Mouse (Mus musculus) kidney, embryonic 16.5 days (tissue): ENCODE data around the gene Hsp90aa1. TPM values are rescaled to one million over a fixed set of nuclear protein-coding genes. Genes with fewer than 3 reads are reported as not detected.
"Not testable (repeated sequence)": the region's sequence is repeated elsewhere in the genome, so short reads cannot be mapped to it uniquely, and the experiment has no call there.

Experiments used
- ATAC-seq: fragments of 200-750 bp; cut with Nextera tagmentation; 2 replicates; pipeline ENCODE4 v1.8.0; 2017; ENCODE audit warnings: moderate TSS enrichment; ENCODE audit not compliant: low FRiP score, low TSS enrichment
- H3K27ac ChIP-seq: fragments of 300-500 bp; sonication (generic); 2 replicates; pipeline ENCODE4 v1.5.1; 2014; ENCODE audit warnings: low read length
- H3K27me3 ChIP-seq: fragments of 300-500 bp; sonication (generic); 2 replicates; pipeline ENCODE4 v1.6.1; 2014; ENCODE audit warnings: low read length, control low read depth, mixed read lengths; ENCODE audit not compliant: insufficient read depth
- H3K36me3 ChIP-seq: fragments of 300-500 bp; sonication (generic); 2 replicates; pipeline ENCODE4 v1.6.1; 2014; ENCODE audit warnings: low read length, control low read depth, mixed read lengths; ENCODE audit not compliant: insufficient read depth
- H3K4me1 ChIP-seq: fragments of 300-500 bp; sonication (generic); 2 replicates; pipeline ENCODE4 v1.6.1; 2014; ENCODE audit warnings: low read length, control low read depth, mixed read lengths; ENCODE audit not compliant: insufficient read depth
- H3K4me2 ChIP-seq: fragments of 300-500 bp; sonication (generic); replicated peaks from 2 replicates; pipeline ENCODE4 v1.6.1; 2014; ENCODE audit warnings: low read depth, low read length
- H3K4me3 ChIP-seq: fragments of 300-500 bp; sonication (generic); 2 replicates; pipeline ENCODE4 v1.5.1; 2014; ENCODE audit warnings: mild to moderate bottlenecking, low read length
- H3K9ac ChIP-seq: fragments of 300-500 bp; sonication (generic); replicated peaks from 2 replicates; pipeline ENCODE4 v1.6.1; 2014; ENCODE audit warnings: low read length
- H3K9me3 ChIP-seq: fragments of 300-500 bp; sonication (generic); 2 replicates; pipeline ENCODE4 v1.6.1; 2016; ENCODE audit warnings: low read length, control low read depth
- WGBS: fragments of 180-500 bp; shearing (Covaris S2); extraction: QIAGEN DNeasy Blood & Tissue Kit; methylation state at CpG from one replicate; pipeline ENCODE4 v1.1.7; 2014; 5-methylcytosine and 5-hydroxymethylcytosine counted together
- polyA plus RNA-seq: library from polyadenylated mRNA; unstranded; fragments of >200 nt; fragmentation: Nextera tagmentation; extraction: Ambion mirVana; gene quantifications from 2 replicates; pipeline ENCODE4 v1.2.1, GENCODE M21; 2015

The Hsp90aa1 gene
- polyA plus RNA-seq, 1 experiment from 2014 or later = 843 TPM

DNA sequence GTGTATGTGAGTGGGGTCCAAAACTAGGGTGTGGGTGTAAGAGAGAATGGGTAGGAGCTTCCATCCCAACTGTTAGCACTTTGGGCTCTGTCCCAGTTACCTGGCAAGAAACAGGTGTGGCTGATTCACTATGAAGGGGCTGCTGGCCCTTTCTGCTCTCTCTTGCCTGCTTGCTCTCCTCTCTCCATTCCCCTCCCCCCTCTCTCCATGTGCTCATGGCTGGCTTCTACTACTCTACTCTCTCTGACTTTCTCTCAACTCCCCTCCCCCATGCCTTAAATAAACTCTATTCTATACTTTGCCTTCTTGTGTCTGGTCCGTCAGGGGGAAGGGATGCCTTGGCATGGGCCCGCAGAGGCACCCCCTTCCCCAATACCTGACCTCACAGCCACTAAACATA lies 1.8 kb downstream of the Hsp90aa1 start:
- 46% methylated on average over 2 of the region's 2 CpGs for WGBS
- peaks cover 7% of the 10 kb centered on the region; the same call in 1 of the 2 replicates for H3K4me1 ChIP-seq
- no peaks in the 10 kb centered on the region for H3K36me3 ChIP-seq
- no peak overlapping the region for H3K4me3 ChIP-seq
- no peak overlapping the region for H3K4me2 ChIP-seq
- no peak overlapping the region for H3K9ac ChIP-seq
- no peaks in the 10 kb centered on the region for H3K9me3 ChIP-seq
- H3K27ac ChIP-seq = no peak overlapping the region
- ATAC-seq = no peak
- H3K27me3 ChIP-seq = no peaks in the 10 kb centered on the region

DNA sequence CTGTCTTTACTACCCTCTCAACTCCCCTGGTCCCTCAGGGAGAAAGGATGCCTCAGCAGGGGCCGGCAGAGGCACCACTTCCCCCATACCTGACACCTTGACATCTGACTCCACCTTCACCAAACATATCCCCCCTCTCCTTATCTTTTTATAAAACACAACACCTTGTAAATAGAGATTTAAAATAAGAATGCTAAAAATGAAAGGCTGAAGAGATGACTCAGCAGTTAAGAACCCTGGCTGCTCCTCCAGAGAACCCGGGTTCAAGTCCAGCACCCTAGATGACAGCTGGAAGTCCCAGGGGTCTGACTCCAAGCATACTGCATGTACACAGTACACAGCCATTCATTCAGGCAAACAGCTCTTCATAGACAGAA lies 3.4 kb downstream of the Hsp90aa1 start:
- H3K9ac ChIP-seq = peak overlapping the region; percentile 29; the same call in 1 of the 2 replicates
- no peak overlapping the region for H3K4me3 ChIP-seq
- no peaks in the 10 kb centered on the region for H3K27me3 ChIP-seq
- peaks cover 16% of the 10 kb centered on the region for H3K4me1 ChIP-seq
- no peaks in the 10 kb centered on the region for H3K9me3 ChIP-seq
- H3K4me2 ChIP-seq = no peak overlapping the region
- 50% methylated on average over 2 of the region's 2 CpGs for WGBS
- ATAC-seq = no peak
- peaks cover 7% of the 10 kb centered on the region; the same call in 1 of the 2 replicates for H3K36me3 ChIP-seq
- H3K27ac ChIP-seq = no peak overlapping the region

DNA sequence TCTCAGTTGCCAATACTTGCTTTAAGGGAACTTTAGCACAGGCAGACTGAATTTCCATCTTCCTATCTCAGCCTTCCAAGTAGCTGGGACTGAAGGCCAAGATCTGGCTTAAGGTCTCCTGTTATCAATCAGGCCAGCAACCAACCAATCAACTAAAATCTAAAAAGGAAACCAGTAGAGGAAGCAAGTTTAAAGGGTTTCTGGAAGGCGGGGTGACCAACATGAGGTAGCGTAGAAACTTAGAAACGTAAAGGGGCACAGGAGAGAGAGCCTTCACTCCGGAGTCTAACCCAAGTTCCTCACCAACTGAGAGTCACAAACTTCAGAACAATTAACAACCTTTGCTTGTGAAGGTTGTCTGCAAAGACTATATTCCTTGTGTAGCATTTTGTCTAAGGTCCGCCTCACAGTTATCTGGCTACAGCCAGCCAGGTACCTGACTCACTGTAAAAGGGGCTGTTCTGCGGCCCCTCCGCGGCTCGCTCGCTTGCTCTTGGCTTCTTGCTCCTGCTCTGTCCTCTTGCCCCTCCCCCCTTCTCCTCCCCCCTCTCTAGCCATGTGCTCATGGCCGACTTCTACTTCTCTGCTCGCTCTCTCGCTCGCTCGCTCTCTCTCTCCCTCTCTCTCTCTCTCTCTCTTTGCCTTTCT lies 3.9 kb downstream of the Hsp90aa1 start:
- Histone ChIP-seq H3K4me2 (0 out of 2 replicates have a peak overlapping the region, but pooled peaks have one; percentile 5), H3K27me3 (no peaks in the 10 kb centered on the region), H3K36me3 (peaks cover 7% of the 10 kb centered on the region; the same call in 1 of the 2 replicates), H3K9ac (peak overlapping the region; percentile 29; the same call in 1 of the 2 replicates), H3K9me3 (no peaks in the 10 kb centered on the region), H3K4me3 (no peak overlapping the region), H3K27ac (no peak overlapping the region), H3K4me1 (peaks cover 16% of the 10 kb centered on the region)
- 44% methylated on average over 15 of the region's 15 CpGs for WGBS
- ATAC-seq = no peak

DNA sequence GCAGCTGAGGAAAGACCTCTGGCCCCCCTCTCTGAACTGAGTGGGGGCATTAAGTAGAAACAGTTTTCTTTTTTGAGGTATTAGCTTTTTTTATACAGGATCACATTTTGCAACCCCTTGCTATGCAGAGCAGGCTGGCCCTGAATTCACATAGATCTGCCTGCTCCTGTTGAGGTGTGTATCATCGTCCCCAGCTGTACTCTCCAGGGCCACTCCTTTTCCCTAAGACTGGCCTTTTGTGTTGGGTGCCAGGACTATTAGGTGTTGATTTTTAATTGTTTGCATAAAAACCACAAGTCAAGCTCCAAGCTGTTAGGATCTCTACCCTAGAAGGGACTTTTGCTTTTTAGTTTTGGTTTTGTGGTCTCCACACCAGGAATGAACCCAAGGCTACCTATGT lies 4.4 kb downstream of the Hsp90aa1 start:
- Histone ChIP-seq H3K9ac (no peak overlapping the region), H3K4me2 (no peak overlapping the region), H3K36me3 (peaks cover 10% of the 10 kb centered on the region), H3K4me1 (peaks cover 16% of the 10 kb centered on the region), H3K27me3 (no peaks in the 10 kb centered on the region), H3K9me3 (no peaks in the 10 kb centered on the region), H3K4me3 (no peak overlapping the region), H3K27ac (no peak overlapping the region)
- ATAC-seq = no peak
- 86% methylated on average over 1 of the region's 1 CpGs for WGBS

DNA sequence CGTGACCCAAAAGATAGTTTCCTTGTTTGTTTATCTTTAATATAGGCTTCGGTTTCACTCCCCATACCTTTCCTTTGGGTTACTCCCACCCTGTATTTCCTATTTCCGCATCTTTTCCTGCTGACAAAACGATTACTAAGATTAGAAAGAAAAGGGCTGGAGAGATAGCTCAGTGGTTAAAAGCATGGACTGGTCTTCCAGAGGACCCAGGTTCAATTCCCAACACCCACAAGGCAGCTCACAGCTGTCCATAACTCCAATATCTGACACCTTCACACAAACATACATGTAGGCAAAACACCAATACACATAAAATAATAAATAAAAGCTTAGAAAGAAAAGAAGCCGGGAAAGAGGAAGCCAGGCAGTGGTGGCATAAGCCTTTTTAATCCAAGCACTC lies 5.1 kb downstream of the Hsp90aa1 start:
- Histone ChIP-seq H3K4me3 (no peak overlapping the region), H3K9ac (no peak overlapping the region)

DNA sequence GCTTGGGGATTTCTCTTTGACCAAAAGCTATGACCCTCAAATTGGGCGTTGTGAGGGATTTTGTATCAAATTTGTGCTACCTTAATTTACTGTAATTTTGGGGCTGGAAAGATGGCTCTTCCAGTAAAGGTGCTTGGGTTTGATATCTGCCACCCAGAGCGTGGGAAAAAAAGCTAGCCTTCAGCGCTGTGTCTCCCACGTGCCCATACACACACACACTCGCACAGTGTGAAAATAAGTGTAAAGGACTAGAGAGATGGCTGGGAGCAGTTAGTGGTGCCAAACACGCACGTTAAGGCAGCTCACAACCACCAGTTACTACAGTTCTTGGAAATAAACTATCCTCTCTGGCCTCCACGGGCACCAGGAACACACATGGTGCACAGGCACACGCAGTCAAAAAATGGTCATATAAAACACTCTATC lies 5.5 kb downstream of the Hsp90aa1 start:
- peak overlapping the region; percentile 86 for H3K27ac ChIP-seq
- H3K36me3 ChIP-seq = peaks cover 16% of the 10 kb centered on the region
- H3K4me3 ChIP-seq = peak overlapping the region; percentile 100
- ATAC-seq = no peak
- peaks cover 16% of the 10 kb centered on the region for H3K4me1 ChIP-seq
- peak overlapping the region; percentile 84 for H3K4me2 ChIP-seq
- H3K27me3 ChIP-seq = no peaks in the 10 kb centered on the region
- no peaks in the 10 kb centered on the region for H3K9me3 ChIP-seq
- WGBS = 42% methylated on average over 9 of the region's 9 CpGs
- peak overlapping the region; percentile 93 for H3K9ac ChIP-seq

More for the DNA sequence above, 5.1 kb downstream of the Hsp90aa1 start:
- no peak for ATAC-seq
- H3K27me3 ChIP-seq = no peaks in the 10 kb centered on the region
- H3K4me2 ChIP-seq = no peak overlapping the region
- peaks cover 16% of the 10 kb centered on the region for H3K4me1 ChIP-seq
- 74% methylated on average over 5 of the region's 5 CpGs for WGBS
- no peak overlapping the region for H3K27ac ChIP-seq
- peaks cover 16% of the 10 kb centered on the region for H3K36me3 ChIP-seq
- no peaks in the 10 kb centered on the region for H3K9me3 ChIP-seq

DNA sequence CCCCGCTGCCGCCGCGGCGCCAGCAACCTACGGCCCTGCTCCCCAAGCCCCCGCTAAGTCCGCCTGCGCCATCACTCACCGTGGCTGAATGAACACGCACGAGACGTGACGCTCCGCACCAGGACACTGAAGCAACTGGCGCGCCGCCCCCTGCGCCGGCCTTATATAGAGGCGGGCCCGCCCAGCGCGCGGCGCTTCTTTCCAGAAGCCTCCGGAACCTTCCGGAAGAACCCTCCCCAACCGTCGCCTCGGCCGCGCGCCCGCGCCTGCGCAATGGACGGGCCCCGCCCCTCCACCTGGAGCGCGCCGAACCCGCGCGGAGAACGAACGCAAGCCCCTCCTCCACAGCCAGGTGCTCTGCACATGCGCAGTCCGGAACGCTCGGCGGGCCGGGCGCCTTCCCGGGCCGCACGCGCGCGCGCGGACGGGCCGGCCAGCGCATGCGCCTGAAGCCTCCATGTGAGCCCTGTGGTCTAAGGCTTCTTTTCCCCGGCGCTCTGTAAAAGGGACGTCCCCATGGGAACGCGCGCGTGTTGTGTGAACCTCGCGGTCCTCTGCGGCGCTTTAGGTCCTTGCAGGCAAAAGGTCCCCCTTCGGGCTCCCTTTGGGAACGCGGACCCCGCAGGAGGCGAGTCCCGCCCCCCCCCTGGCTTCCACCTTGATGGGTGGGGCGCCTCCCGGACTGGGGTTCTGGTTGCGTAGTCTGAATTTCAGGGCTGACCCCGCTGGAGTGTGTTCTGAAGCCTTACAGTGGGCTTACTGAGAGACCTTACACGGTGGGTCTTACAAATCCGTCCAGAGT lies 6.2 kb downstream of the Hsp90aa1 start:
- Histone ChIP-seq H3K27ac (peak overlapping the region; percentile 92), H3K36me3 (peaks cover 22% of the 10 kb centered on the region), H3K4me2 (peak overlapping the region; percentile 84), H3K4me3 (peak overlapping the region; percentile 100), H3K9ac (peak overlapping the region; percentile 99), H3K27me3 (no peaks in the 10 kb centered on the region), H3K9me3 (no peaks in the 10 kb centered on the region), H3K4me1 (peaks cover 16% of the 10 kb centered on the region)
- ATAC-seq = peak; percentile 96
- under 1% methylated on average over 88 of the region's 89 CpGs for WGBS

DNA sequence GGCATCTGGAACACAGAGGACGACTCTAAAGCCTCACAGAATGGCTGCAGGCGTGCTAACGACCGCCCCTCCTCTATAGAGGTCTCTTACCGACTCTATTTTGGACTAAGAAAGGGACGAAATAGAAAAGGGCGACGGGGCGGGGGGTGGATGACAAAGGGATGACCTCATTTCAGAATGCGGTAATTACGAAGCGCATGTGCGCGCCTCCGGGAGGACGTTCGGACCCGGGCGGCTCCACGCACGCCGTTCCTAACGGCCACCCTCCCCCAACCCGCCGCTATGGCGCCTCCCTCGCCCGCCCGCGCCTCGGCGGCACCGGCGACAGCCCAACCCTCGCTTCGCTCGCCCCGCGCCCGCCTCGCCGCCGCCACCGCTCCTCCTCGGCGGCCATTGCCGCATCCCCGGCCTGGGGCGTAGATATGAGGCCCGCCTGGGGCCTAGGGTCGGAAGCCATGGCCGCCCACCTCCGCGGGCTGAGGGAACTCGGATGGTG lies 6.8 kb downstream of the Hsp90aa1 start:
- peak overlapping the region; percentile 100 for H3K4me3 ChIP-seq
- 0% methylated on average over 48 of the region's 55 CpGs for WGBS
- peaks cover 16% of the 10 kb centered on the region for H3K4me1 ChIP-seq
- peak overlapping the region; percentile 84 for H3K4me2 ChIP-seq
- H3K9me3 ChIP-seq = no peaks in the 10 kb centered on the region
- H3K27me3 ChIP-seq = no peaks in the 10 kb centered on the region
- H3K9ac ChIP-seq = peak overlapping the region; percentile 99
- peaks cover 24% of the 10 kb centered on the region for H3K36me3 ChIP-seq
- ATAC-seq = peak; percentile 69
- H3K27ac ChIP-seq = peak overlapping the region; percentile 92

DNA sequence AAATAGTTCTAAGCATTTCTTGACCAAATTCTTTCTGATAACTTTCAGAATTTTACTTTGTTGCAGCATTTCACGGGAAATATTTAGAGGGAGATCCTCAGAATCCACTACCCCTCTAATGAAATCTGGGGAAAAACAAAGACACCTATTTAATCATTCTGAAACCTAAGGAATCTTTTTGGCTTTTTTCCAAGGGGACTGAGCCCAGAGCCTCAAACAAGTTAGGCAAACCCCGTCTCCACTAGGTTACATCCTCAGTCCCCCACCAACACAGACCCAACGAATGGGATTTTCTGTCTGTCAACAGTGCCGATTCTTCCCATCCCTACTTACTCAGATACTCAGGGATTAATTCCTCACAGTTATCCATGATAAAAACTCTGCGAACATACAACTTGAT lies 9.2 kb downstream of the Hsp90aa1 start:
- H3K9me3 ChIP-seq = not testable (repeated sequence)

More for the DNA sequence above, 9.2 kb downstream of the Hsp90aa1 start:
- H3K4me1 ChIP-seq = peaks cover 12% of the 10 kb centered on the region
- not testable (repeated sequence) for H3K27me3 ChIP-seq, ATAC-seq, H3K4me3 ChIP-seq, H3K27ac ChIP-seq, H3K9ac ChIP-seq, H3K4me2 ChIP-seq
- 82% methylated on average over 5 of the region's 5 CpGs for WGBS
- peaks cover 41% of the 10 kb centered on the region for H3K36me3 ChIP-seq
